Mouse (Mus musculus) liver, adult 2 months (tissue): ENCODE data around the gene Aagab.

ENCODE experiments used
- CTCF ChIP-seq: fragments of 200-500 bp; IDR thresholded peaks from 2 replicates; pipeline ENCODE4 v1.5.1; 2011; ENCODE audit warnings: low read depth, low read length, control low read depth
- POLR2A ChIP-seq: fragments of 200-500 bp; IDR thresholded peaks from 2 replicates; pipeline ENCODE4 v1.6.1; 2011; ENCODE audit warnings: low read length, control low read depth; ENCODE audit not compliant: insufficient read depth; ENCODE audit errors: extremely low read depth

DNA sequence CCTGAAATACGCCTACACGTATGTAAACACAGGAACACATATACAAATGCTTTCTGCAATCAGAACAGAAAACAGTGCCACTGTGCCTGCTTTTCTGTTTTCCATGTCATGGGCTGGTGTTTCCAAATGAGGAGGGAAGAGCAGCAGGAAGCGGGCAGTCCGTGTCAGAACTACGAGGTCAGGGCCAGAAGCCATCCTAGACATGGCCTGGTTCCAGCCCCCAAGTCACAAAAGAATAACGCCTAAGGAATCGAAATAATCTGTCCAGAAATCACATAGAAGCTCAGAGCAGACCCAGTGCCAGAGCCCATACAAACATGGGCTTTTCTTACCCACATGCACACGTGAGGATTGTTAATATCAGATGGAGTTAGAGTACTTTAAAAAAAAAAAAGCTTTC lies 45.5 kb upstream of the Aagab start:
- TF ChIP-seq CTCF (no peak), POLR2A (no peak)
